Mouse (Mus musculus): Measurements from ENCODE around the gene Zfp213.
"Not testable (repeated sequence)": the region's sequence is repeated elsewhere in the genome, so short reads cannot be mapped to it uniquely, and the experiment has no call there.

The Zfp213 gene

GRCm38 (mm10) chr17:23563595-23564367, at the start of gene Zfp213:
TSS of gene Zfp213 (minus strand) at chr17:23564238.
- DNase-seq (ENCODE audit: low spot score): peak; percentile 97

- DNase-seq (ENCODE audit: low spot score): peak; percentile 61
These were observed 46.3 kb upstream of the Zfp213 start for GRCm38 (mm10) chr17:23610361-23610800.

GRCm38 (mm10) chr17:23609612-23610011, 45.6 kb upstream of the Zfp213 start:
- no peak for DNase-seq (ENCODE audit: low spot score)

- no peak for DNase-seq (ENCODE audit: low spot score)
These were observed 41.2 kb upstream of the Zfp213 start for GRCm38 (mm10) chr17:23605220-23605619.

GRCm38 (mm10) chr17:23604394-23604793, 40.4 kb upstream of the Zfp213 start:
- no peak for DNase-seq (ENCODE audit: low spot score)

- peak; percentile 65 for DNase-seq (ENCODE audit: low spot score)
These were observed 39.5 kb upstream of the Zfp213 start for GRCm38 (mm10) chr17:23603542-23603941.

GRCm38 (mm10) chr17:23603077-23603476, 39.0 kb upstream of the Zfp213 start:
- no peak for DNase-seq (ENCODE audit: low spot score)

GRCm38 (mm10) chr17:23601836-23602585, 38.0 kb upstream of the Zfp213 start:
- no peak for DNase-seq (ENCODE audit: low spot score)

- DNase-seq (ENCODE audit: low spot score): no peak
These were observed 36.9 kb upstream of the Zfp213 start, which contains the start of gene Zscan10 for GRCm38 (mm10) chr17:23600641-23601622. TSS of gene Zscan10 (plus strand) at chr17:23600856.

- DNase-seq (ENCODE audit: low spot score): peak; percentile 61
These were observed 35.6 kb upstream of the Zfp213 start for GRCm38 (mm10) chr17:23599605-23600063.

GRCm38 (mm10) chr17:23598582-23599552, 34.8 kb upstream of the Zfp213 start, which contains the start of gene Zfp13:
TSS of gene Zfp13 (minus strand) at chr17:23599487.
- DNase-seq (ENCODE audit: low spot score): peak; percentile 87

- DNase-seq (ENCODE audit: low spot score): not testable (repeated sequence)
These were observed 31.1 kb upstream of the Zfp213 start for GRCm38 (mm10) chr17:23595139-23595538.

GRCm38 (mm10) chr17:23592926-23593300, 28.9 kb upstream of the Zfp213 start:
- DNase-seq (ENCODE audit: low spot score): no peak

GRCm38 (mm10) chr17:23592208-23592925, 28.3 kb upstream of the Zfp213 start:
- peak; percentile 99 for DNase-seq (ENCODE audit: low spot score)

- DNase-seq (ENCODE audit: low spot score): no peak
These were observed 23.2 kb upstream of the Zfp213 start for GRCm38 (mm10) chr17:23587253-23587652.

- peak; percentile 93 for DNase-seq (ENCODE audit: low spot score)
These were observed 21.9 kb upstream of the Zfp213 start for GRCm38 (mm10) chr17:23585721-23586491.

GRCm38 (mm10) chr17:23584786-23585185, 20.7 kb upstream of the Zfp213 start:
- DNase-seq (ENCODE audit: low spot score): no peak

GRCm38 (mm10) chr17:23575951-23576552, 12.0 kb upstream of the Zfp213 start:
- DNase-seq (ENCODE audit: low spot score): no peak

- DNase-seq (ENCODE audit: low spot score): no peak
These were observed 10.1 kb upstream of the Zfp213 start for GRCm38 (mm10) chr17:23574130-23574529.
